Mouse (Mus musculus) limb, embryonic 15.5 days (tissue): ENCODE measurements around the gene Gm7247. TPM values are rescaled to one million over a fixed set of nuclear protein-coding genes. Genes with fewer than 3 reads are reported as not detected.
A peak's percentile ranks its signal among the peaks of the same experiment; 100 is the strongest.
"Not testable (repeated sequence)": the region's sequence is repeated elsewhere in the genome, so short reads cannot be mapped to it uniquely, and the experiment has no call there.

ENCODE experiments used
- ATAC-seq: fragments of 200-750 bp; cut with Nextera tagmentation; 2 replicates; pipeline ENCODE4 v1.8.0; 2017; ENCODE audit warnings: low read depth, moderate TSS enrichment; ENCODE audit not compliant: insufficient number of reproducible peaks, low FRiP score, low TSS enrichment
- H3K27ac ChIP-seq: fragments of 300-500 bp; sonication (generic); 2 replicates; pipeline ENCODE4 v1.5.1; 2015; ENCODE audit warnings: moderate library complexity, mild to moderate bottlenecking, inconsistent platforms
- H3K27me3 ChIP-seq: fragments of 300-500 bp; sonication (generic); 2 replicates; pipeline ENCODE4 v1.6.1; 2015; ENCODE audit warnings: inconsistent platforms
- H3K36me3 ChIP-seq: fragments of 300-500 bp; sonication (generic); 2 replicates; pipeline ENCODE4 v1.6.1; 2015; ENCODE audit warnings: inconsistent platforms
- H3K4me1 ChIP-seq: fragments of 300-500 bp; sonication (generic); 2 replicates; pipeline ENCODE4 v1.6.1; 2015; ENCODE audit warnings: inconsistent platforms
- H3K4me2 ChIP-seq: fragments of 300-500 bp; sonication (generic); 2 replicates; pipeline ENCODE4 v1.6.1; 2015; ENCODE audit warnings: mild to moderate bottlenecking, inconsistent platforms
- H3K4me3 ChIP-seq: fragments of 300-500 bp; sonication (generic); 2 replicates; pipeline ENCODE4 v1.5.1; 2015; ENCODE audit warnings: mild to moderate bottlenecking, inconsistent platforms
- H3K9ac ChIP-seq: fragments of 300-500 bp; sonication (generic); 2 replicates; pipeline ENCODE4 v1.6.1; 2015; ENCODE audit warnings: inconsistent platforms
- H3K9me3 ChIP-seq: fragments of 300-500 bp; sonication (generic); 2 replicates; pipeline ENCODE4 v1.6.1; 2016; ENCODE audit warnings: inconsistent platforms
- WGBS: fragments of 180-500 bp; shearing (Covaris S2); methylation state at CpG from one replicate; pipeline ENCODE4 v1.1.7; 2015; 5-methylcytosine and 5-hydroxymethylcytosine counted together
- polyA plus RNA-seq: library from polyadenylated mRNA; unstranded; fragments of >200 nt; fragmentation: Nextera tagmentation; extraction: Ambion mirVana; gene quantifications from 2 replicates; pipeline ENCODE4 v1.2.1, GENCODE M21; 2015

Gene Gm7247
- polyA plus RNA-seq: not detected in 2 replicates

DNA sequence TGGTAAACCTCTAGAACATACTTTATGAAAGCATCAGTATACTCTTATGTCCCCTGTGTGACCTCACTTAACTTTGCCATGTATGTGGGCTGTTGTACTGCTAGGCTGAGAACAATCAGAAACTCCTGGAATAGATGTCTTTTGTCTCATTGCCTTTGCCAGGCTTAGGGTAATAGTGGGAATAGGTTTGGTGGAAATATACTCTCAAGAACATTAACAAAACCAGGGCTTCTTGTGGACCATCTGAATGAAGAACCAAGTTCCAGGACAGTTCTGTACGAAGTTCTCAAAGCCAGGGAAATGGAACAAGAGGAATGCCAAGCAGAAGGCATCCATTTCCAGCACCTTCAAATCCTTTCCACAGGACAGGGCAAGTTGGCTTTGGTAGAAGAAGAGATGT lies at the start of gene Gm7247:
TSS of gene Gm7247 (plus strand) at position 301 of the 400 bp plus-strand sequence.
- Histone ChIP-seq H3K4me1 (0 out of 2 replicates have a peak, but pooled peaks cover 3% of the 10 kb centered on the region), H3K4me3 (no peak within 1 kb of the TSS), H3K36me3 (no peaks in the 10 kb centered on the region), H3K4me2 (no peak within 1 kb of the TSS), H3K9ac (no peak within 1 kb of the TSS), H3K27me3 (peaks cover 15% of the 10 kb centered on the region), H3K27ac (no peak within 1 kb of the TSS), H3K9me3 (no peaks in the 10 kb centered on the region)
- whole genome bisulfite sequencing: 83% methylated on average over 1 of the region's 1 CpGs
- no peak for ATAC-seq

DNA sequence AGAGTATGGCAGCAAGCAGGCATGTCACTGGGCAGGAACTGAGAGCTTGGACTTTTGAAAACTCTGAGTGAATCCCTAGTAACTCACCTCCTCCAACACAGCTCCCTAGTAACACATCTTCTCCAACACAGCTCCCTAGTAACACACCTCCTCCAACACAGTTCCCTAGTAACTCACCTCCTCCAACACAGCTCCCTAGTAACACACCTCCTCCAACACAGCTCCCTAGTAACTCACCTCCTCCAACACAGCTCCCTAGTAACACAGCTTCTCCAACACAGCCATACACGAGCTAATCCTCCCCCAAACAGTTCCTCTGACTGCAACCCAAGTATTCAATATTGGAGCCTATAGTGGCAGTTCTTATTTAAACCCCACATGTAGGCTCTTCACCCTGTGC lies 37.6 kb upstream of the Gm7247 start:
- ATAC-seq: no peak
- 44% methylated on average over 1 of the region's 1 CpGs for WGBS
- no peaks in the 10 kb centered on the region for H3K4me1 ChIP-seq
- H3K27me3 ChIP-seq: no peaks in the 10 kb centered on the region
- no peak overlapping the region for H3K27ac ChIP-seq
- no peak overlapping the region for H3K9ac ChIP-seq
- no peak overlapping the region for H3K4me2 ChIP-seq
- H3K36me3 ChIP-seq: no peaks in the 10 kb centered on the region
- H3K4me3 ChIP-seq: no peak overlapping the region
- no peaks in the 10 kb centered on the region for H3K9me3 ChIP-seq

DNA sequence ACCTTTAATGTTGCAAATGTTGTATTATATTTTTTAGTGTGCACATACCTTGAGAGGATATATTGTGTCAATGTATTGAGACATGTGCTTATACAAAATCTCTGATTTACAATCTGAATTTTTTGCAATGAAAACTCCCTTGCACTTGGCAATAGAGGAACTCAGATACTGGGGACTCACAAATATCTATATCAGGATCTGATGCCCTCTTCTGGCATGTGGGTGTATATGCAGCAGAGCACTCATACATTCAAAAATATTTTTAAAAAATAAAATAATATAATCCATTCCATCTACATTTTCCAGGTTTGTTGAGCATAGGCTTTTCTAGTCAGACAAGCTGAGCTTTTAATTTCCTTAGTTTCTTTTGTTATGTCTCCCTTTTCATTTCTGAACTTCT lies 15.5 kb upstream of the Gm7247 start:
- H3K4me3 ChIP-seq: no peak overlapping the region
- no peaks in the 10 kb centered on the region for H3K27me3 ChIP-seq
- no peak overlapping the region for H3K27ac ChIP-seq
- no peaks in the 10 kb centered on the region for H3K36me3 ChIP-seq
- no peaks in the 10 kb centered on the region for H3K9me3 ChIP-seq
- no peak for ATAC-seq
- no peaks in the 10 kb centered on the region for H3K4me1 ChIP-seq
- no peak overlapping the region for H3K4me2 ChIP-seq
- H3K9ac ChIP-seq: no peak overlapping the region

DNA sequence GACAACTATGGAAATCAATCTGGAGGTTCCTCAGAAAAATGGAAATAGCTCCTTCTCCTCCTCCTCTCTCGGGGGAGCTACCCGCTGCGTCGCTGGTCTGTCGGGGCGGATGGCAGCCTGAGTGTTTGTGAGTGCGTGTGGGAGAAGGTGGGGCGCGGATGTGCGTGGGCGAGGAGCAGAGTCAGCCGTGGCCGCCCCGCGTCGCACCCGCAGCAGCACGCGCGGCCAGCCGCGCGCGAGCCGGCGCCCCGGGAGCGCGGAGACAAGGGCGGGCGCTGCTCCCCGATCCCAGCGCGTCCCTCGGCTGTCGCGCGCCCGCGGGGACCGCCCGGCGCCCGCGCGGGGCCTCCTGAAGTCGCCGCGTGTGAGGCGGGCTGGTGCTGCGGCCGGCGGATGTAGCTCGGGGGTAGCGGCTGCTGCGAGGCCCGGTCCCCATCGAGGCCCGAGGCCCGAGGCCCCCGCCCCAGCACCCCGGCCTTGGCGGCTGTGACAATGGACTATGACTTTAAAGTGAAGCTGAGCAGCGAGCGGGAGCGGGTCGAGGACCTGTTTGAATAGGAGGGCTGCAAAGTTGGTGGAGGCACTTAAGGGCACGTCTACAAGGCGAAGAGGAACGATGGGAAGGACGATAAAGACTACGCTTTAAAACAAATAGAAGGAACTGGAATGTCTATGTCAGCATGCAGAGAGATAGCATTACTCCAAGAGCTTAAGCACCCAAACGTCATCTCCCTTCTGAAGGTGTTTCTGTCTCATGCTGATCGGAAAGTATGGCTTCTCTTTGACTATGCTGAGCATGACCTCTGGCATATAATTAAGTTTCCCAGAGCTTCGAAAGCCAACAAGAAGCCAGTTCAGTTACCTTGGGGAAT lies 3.2 kb upstream of the Gm7247 start:
- 0 out of 2 replicates have a peak, but pooled peaks cover 3% of the 10 kb centered on the region for H3K4me1 ChIP-seq
- H3K9ac ChIP-seq: peak overlapping the region; percentile 39; the same call in 1 of the 2 replicates
- WGBS: 6% methylated on average over 53 of the region's 75 CpGs
- H3K36me3 ChIP-seq: no peaks in the 10 kb centered on the region
- H3K9me3 ChIP-seq: no peaks in the 10 kb centered on the region
- H3K27me3 ChIP-seq: peaks cover 15% of the 10 kb centered on the region
- H3K27ac ChIP-seq: no peak overlapping the region
- no peak for ATAC-seq
- peak overlapping the region; percentile 88 for H3K4me2 ChIP-seq
- H3K4me3 ChIP-seq: peak overlapping the region; percentile 50

DNA sequence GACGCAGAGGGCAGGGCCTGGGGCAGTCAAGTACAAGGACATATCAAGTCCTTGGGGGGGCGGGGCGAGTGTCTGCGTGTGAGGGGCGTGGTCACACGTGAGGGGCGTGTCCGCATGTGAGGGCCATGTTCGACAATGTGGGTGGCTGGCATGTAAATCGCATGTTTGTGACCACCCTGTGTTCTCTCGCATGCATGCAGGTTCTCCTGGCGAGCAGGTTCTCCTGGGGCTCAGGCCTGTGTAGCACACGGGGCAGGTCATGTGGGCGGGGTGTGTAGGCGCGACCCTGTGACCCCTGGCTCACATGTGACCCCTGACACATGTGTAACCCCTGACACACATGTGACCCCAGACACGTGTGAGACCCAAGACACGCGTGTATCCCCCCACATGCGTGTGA lies 21.2 kb downstream of the Gm7247 start:
- H3K9ac ChIP-seq: no peak overlapping the region
- H3K4me1 ChIP-seq: no peaks in the 10 kb centered on the region
- H3K4me3 ChIP-seq: no peak overlapping the region
- no peak for ATAC-seq
- 0 out of 2 replicates have a peak, but pooled peaks cover 5% of the 10 kb centered on the region for H3K9me3 ChIP-seq
- no peaks in the 10 kb centered on the region for H3K36me3 ChIP-seq
- no peaks in the 10 kb centered on the region for H3K27me3 ChIP-seq
- WGBS: 93% methylated on average over 20 of the region's 20 CpGs
- H3K4me2 ChIP-seq: no peak overlapping the region
- H3K27ac ChIP-seq: no peak overlapping the region

DNA sequence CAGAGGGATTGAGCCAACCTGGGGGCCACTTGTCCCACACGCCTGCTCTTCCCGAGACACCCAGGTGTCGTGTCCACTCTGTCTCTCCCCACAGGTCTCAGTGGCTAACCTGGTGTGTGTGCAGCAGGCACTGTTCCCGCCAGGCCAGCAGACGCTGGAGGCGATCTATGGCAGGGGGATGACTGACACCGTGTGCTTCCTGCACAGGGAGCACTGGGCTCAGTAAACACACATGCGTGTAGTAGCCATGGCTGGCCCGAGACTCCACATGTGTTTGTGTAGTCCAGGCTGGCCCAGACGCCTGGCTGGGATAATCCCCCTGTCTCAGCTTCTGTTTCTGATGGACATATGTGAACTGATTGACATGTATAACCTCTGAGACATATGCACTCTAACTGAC lies 22.8 kb downstream of the Gm7247 start:
- Histone ChIP-seq H3K36me3 (no peaks in the 10 kb centered on the region), H3K9ac (no peak overlapping the region), H3K9me3 (0 out of 2 replicates have a peak, but pooled peaks cover 5% of the 10 kb centered on the region), H3K4me3 (no peak overlapping the region), H3K27me3 (no peaks in the 10 kb centered on the region), H3K27ac (no peak overlapping the region), H3K4me2 (no peak overlapping the region), H3K4me1 (no peaks in the 10 kb centered on the region)
- 92% methylated on average over 10 of the region's 10 CpGs for WGBS
- no peak; the same call in 1 of the 2 replicates for ATAC-seq

DNA sequence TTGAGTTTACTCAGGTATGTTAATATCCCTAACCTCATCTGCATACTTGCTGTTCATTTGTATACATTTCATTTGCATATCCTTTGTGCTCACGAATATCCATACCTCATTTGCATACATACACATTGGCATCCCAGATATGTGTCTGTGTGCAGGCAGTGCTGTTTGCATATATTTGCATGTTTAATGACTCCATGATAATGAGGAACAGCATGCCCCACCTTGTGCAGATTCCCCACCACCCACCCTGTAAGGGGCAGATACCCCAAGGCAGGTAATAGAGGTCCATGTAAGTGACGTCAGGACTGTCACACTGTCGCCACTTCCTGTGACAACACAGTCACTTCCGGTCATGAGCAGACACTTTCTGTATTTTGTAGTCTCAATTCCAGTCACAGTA lies 24.2 kb downstream of the Gm7247 start:
- no peaks in the 10 kb centered on the region for H3K36me3 ChIP-seq
- no peak overlapping the region for H3K4me2 ChIP-seq
- H3K9me3 ChIP-seq: 0 out of 2 replicates have a peak, but pooled peaks cover 5% of the 10 kb centered on the region
- WGBS: 87% methylated on average over 4 of the region's 4 CpGs
- H3K4me3 ChIP-seq: no peak overlapping the region
- H3K9ac ChIP-seq: no peak overlapping the region
- ATAC-seq: no peak
- H3K27me3 ChIP-seq: no peaks in the 10 kb centered on the region
- H3K4me1 ChIP-seq: no peaks in the 10 kb centered on the region
- H3K27ac ChIP-seq: no peak overlapping the region

DNA sequence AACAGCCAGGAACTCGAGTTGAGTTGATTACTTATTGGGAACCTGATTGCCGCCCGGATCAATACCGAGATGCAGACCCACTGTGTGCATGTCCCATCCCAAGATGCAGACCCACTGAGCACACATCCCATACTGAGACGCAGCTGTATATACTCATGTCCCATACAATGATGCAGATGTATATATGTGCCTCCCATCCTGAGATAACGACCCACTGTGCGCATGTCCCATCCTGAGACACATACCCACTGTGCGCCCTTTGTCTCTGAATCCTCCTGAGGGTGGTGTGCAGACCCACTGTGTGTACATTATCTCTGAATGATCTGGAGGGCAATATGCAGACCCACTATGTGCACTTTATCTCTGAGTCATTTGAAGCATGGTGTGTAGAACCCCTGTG lies 26.2 kb downstream of the Gm7247 start:
- no peaks in the 10 kb centered on the region for H3K4me1 ChIP-seq
- H3K9me3 ChIP-seq: 0 out of 2 replicates have a peak, but pooled peaks cover 5% of the 10 kb centered on the region
- WGBS: 96% methylated on average over 8 of the region's 8 CpGs
- no peaks in the 10 kb centered on the region for H3K27me3 ChIP-seq
- no peak overlapping the region for H3K4me2 ChIP-seq
- H3K27ac ChIP-seq: no peak overlapping the region
- no peak for ATAC-seq
- H3K36me3 ChIP-seq: no peaks in the 10 kb centered on the region
- H3K4me3 ChIP-seq: no peak overlapping the region
- H3K9ac ChIP-seq: no peak overlapping the region

DNA sequence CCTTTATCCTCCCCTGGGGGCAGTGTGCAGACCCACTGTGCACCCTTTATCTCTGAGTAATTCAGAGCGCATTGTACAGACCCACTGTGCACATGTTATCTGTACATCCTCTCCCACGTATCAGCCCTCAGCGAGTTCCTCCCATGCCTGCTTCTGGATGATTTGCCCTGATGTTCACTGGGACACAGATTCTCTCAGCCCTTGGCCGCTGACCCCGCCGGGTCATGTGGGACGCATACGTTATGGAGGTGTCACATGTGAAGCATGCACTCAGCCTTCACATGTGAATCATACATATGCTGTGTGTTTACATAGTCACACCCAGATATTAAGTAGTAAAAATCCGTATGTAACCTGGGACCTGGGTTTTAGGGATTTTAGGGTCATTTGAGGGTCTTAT lies 26.7 kb downstream of the Gm7247 start:
- no peak for ATAC-seq
- Histone ChIP-seq H3K9me3 (0 out of 2 replicates have a peak, but pooled peaks cover 5% of the 10 kb centered on the region), H3K27ac (no peak overlapping the region), H3K27me3 (no peaks in the 10 kb centered on the region), H3K4me2 (no peak overlapping the region), H3K4me1 (no peaks in the 10 kb centered on the region), H3K9ac (no peak overlapping the region), H3K4me3 (no peak overlapping the region), H3K36me3 (no peaks in the 10 kb centered on the region)
- 92% methylated on average over 9 of the region's 9 CpGs for WGBS

DNA sequence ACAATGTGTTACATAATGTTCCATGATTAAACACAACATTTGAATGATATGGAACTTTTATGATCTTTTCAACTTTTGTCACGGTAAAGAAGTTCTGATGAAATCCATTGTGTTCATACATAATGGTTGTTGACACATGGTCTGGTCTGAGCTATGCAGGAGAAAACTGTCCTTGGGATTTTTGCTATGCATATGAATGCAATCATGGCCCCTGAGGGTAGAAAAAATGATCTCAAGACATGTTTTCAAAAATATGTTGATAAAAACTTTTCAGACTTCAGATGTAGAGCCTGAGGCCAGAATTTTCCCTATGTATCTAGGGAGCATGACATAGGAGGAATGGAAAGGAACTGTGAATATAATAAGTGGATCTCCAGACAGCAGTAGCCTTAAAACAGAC lies 49.0 kb downstream of the Gm7247 start, which contains the start of gene Vmn2r88:
TSS of gene Vmn2r88 (plus strand) at position 301 of the 400 bp plus-strand sequence.
- no peak for ATAC-seq
- Histone ChIP-seq H3K9me3 (no peaks in the 10 kb centered on the region), H3K27me3 (no peaks in the 10 kb centered on the region), H3K36me3 (no peaks in the 10 kb centered on the region), H3K4me1 (no peaks in the 10 kb centered on the region), H3K27ac (no peak within 1 kb of the TSS), H3K4me2 (no peak within 1 kb of the TSS), H3K9ac (no peak within 1 kb of the TSS), H3K4me3 (no peak within 1 kb of the TSS)
- WGBS: 77% methylated on average over 1 of the region's 1 CpGs

DNA sequence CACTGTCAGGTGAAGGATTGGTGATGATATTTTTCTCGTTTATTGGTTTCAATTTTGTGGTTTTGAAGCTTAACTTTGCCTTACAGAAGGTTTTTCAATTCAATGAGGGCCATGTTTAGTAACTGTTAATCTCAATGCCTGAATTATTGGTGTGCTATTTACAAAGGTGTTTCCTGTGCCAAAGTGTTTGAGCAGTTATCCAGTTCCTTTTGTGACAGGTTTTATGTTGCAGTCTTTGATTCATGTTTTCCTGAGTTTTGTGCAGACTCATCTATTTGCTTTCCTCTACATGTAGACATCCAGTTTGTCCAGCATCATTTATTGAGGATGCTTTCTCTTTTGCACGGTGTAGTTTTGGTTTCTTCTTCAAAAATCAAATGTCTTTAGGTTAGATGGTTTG lies 62.3 kb downstream of the Gm7247 start:
- WGBS: 53% methylated on average over 2 of the region's 2 CpGs
- H3K4me2 ChIP-seq: no peak overlapping the region
- no peaks in the 10 kb centered on the region for H3K4me1 ChIP-seq
- H3K4me3 ChIP-seq: no peak overlapping the region
- H3K36me3 ChIP-seq: no peaks in the 10 kb centered on the region
- ATAC-seq: no peak
- H3K27me3 ChIP-seq: no peaks in the 10 kb centered on the region
- H3K27ac ChIP-seq: no peak overlapping the region
- H3K9ac ChIP-seq: no peak overlapping the region
- H3K9me3 ChIP-seq: no peaks in the 10 kb centered on the region

DNA sequence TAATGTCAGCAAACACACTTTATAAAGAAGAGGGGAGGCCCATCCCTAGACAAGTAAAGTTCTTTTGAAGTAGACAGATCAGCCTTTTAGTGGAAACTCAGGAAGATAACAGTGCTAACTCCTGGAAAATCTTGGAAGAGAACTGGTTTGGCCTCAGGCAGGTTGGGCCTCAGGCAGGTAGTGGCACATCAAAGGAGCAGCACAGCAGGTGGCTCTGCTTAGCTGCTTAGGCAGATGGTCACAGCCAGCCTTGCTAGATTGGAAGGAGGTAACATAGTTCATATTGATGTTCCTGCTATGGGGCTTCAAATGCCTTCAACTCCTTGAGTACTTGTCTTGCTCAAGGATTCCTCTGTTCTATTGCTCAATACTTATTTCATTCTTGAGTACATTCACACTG lies 68.6 kb downstream of the Gm7247 start:
- not testable (repeated sequence) for H3K36me3 ChIP-seq, ATAC-seq, H3K27me3 ChIP-seq, H3K9ac ChIP-seq, H3K4me3 ChIP-seq, H3K4me2 ChIP-seq, H3K9me3 ChIP-seq, H3K27ac ChIP-seq, H3K4me1 ChIP-seq
